Mouse (Mus musculus): ENCODE data around the gene Cilp2.

- TF ChIP-seq POLR2A (IDR thresholded peaks at IDR 0.05; ENCODE audit: low read depth, low read length) = no peak
- TF ChIP-seq CTCF (IDR thresholded peaks at IDR 0.05; ENCODE audit: extremely low read depth, insufficient read depth, insufficient read length, insufficient replicate concordance) = no peak
These were observed 10.4 kb upstream of the Cilp2 start for GRCm38 (mm10) chr8:69897857-69898256.

All from spleen, adult 2 months (tissue).